Mouse (Mus musculus): ENCODE data around the gene Xylt2. TPM values are rescaled to one million over a fixed set of nuclear protein-coding genes. Genes with fewer than 3 reads are reported as not detected.
A peak's percentile ranks its signal among the peaks of the same experiment; 100 is the strongest.

The Xylt2 gene
- polyA plus RNA-seq (2015; fragmentation: Nextera tagmentation; extraction: Ambion mirVana), result 11.6 and 11.8 TPM in 2 replicates

GRCm38 (mm10) chr11:94676754-94677606, at the start of gene Xylt2:
Gene Xylt2 (minus strand): TSS chr11:94677515.
- WGBS, result under 1% methylated on average over 81 of the region's 82 CpGs
- peak; percentile 96 for ATAC-seq
- Histone ChIP-seq H3K9ac (ENCODE audit: low read depth, low read length) (peak within 1 kb of the TSS; percentile 94), H3K4me1 (ENCODE audit: control insufficient read depth, insufficient read depth, low read length) (peaks cover 22% of the 10 kb centered on the region), H3K27ac (ENCODE audit: low read length) (peak within 1 kb of the TSS; percentile 92), H3K27me3 (ENCODE audit: control insufficient read depth, insufficient read depth, low read depth, low read length) (no peaks in the 10 kb centered on the region), H3K36me3 (ENCODE audit: control insufficient read depth, insufficient read depth, low read length) (no peaks in the 10 kb centered on the region), H3K9me3 (replicated peaks; ENCODE audit: control insufficient read depth, low read length, poor library complexity, severe bottlenecking) (no peaks in the 10 kb centered on the region), H3K4me3 (ENCODE audit: low read depth, low read length) (peak within 1 kb of the TSS; percentile 87), H3K4me2 (ENCODE audit: low read length) (peak within 1 kb of the TSS; percentile 80)

- Histone ChIP-seq H3K36me3 (ENCODE audit: control insufficient read depth, insufficient read depth, low read length) (no peaks in the 10 kb centered on the region), H3K27me3 (ENCODE audit: control insufficient read depth, insufficient read depth, low read depth, low read length) (no peaks in the 10 kb centered on the region), H3K9ac (ENCODE audit: low read depth, low read length) (no peak overlapping the region), H3K4me3 (ENCODE audit: low read depth, low read length) (no peak overlapping the region), H3K4me1 (ENCODE audit: control insufficient read depth, insufficient read depth, low read length) (peaks cover 8% of the 10 kb centered on the region), H3K4me2 (ENCODE audit: low read length) (no peak overlapping the region), H3K27ac (ENCODE audit: low read length) (no peak overlapping the region), H3K9me3 (replicated peaks; ENCODE audit: control insufficient read depth, low read length, poor library complexity, severe bottlenecking) (no peaks in the 10 kb centered on the region)
- 76% methylated on average over 2 of the region's 2 CpGs for WGBS
- ATAC-seq, result no peak
Observed at GRCm38 (mm10) chr11:94719216-94719615, 41.9 kb upstream of the Xylt2 start.

DNA sequence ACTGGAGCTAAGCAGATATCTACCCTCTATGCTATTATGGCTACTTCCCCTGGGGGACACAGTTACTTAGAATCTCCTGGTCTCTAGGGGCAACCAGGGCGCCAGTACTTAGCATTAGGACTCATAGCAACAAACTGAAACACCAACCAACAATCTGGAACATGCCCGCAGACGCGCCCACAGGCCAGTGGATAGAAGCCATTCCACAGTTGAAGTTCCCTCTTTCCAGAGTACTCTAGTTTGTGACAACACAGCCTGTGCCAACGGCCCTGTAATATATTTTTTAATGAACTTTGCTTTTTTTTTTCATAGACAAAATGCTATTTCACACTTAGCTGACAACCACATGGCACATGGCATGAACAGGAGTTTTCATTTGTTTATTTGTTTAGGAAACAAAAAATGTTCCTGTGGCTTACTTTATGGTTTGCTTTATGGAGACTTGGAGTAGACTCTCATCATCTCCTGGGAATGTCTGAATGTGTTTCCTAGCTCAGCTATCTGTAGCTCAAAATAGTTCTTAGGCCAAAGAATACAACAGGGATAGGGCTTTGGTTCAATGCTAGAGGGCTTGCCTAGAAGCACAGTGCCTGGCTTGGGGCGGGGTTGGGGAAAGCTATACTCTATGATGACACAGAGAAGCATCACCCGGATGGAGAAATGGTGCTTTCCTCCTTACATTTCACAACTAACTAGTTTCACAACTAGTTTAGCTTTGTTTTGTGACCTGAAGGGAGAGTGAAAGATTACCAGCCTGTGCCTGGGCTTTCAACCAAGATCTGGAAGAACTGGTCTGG, 41.0 kb upstream of the Xylt2 start:
- no peak for ATAC-seq
- Histone ChIP-seq H3K9me3 (replicated peaks; ENCODE audit: control insufficient read depth, low read length, poor library complexity, severe bottlenecking) (no peaks in the 10 kb centered on the region), H3K27me3 (ENCODE audit: control insufficient read depth, insufficient read depth, low read depth, low read length) (no peaks in the 10 kb centered on the region), H3K27ac (ENCODE audit: low read length) (no peak overlapping the region), H3K4me3 (ENCODE audit: low read depth, low read length) (no peak overlapping the region), H3K9ac (ENCODE audit: low read depth, low read length) (no peak overlapping the region), H3K4me2 (ENCODE audit: low read length) (no peak overlapping the region), H3K36me3 (ENCODE audit: control insufficient read depth, insufficient read depth, low read length) (no peaks in the 10 kb centered on the region), H3K4me1 (ENCODE audit: control insufficient read depth, insufficient read depth, low read length) (peaks cover 8% of the 10 kb centered on the region)
- 91% methylated on average over 7 of the region's 7 CpGs for WGBS

- H3K9ac ChIP-seq (ENCODE audit: low read depth, low read length), result no peak overlapping the region
- H3K9me3 ChIP-seq (replicated peaks; ENCODE audit: control insufficient read depth, low read length, poor library complexity, severe bottlenecking), result no peaks in the 10 kb centered on the region
- no peak for ATAC-seq
- H3K4me1 ChIP-seq (ENCODE audit: control insufficient read depth, insufficient read depth, low read length), result peaks cover 8% of the 10 kb centered on the region
- 26% methylated on average over 11 of the region's 11 CpGs for WGBS
- H3K36me3 ChIP-seq (ENCODE audit: control insufficient read depth, insufficient read depth, low read length), result no peaks in the 10 kb centered on the region
- H3K4me3 ChIP-seq (ENCODE audit: low read depth, low read length), result no peak overlapping the region
- 0 out of 2 replicates have a peak overlapping the region, but pooled peaks have one; percentile 14 for H3K4me2 ChIP-seq (ENCODE audit: low read length)
- H3K27ac ChIP-seq (ENCODE audit: low read length), result 0 out of 2 replicates have a peak overlapping the region, but pooled peaks have one; percentile 17
- H3K27me3 ChIP-seq (ENCODE audit: control insufficient read depth, insufficient read depth, low read depth, low read length), result no peaks in the 10 kb centered on the region
Observed at GRCm38 (mm10) chr11:94717239-94717638, 39.9 kb upstream of the Xylt2 start.

DNA sequence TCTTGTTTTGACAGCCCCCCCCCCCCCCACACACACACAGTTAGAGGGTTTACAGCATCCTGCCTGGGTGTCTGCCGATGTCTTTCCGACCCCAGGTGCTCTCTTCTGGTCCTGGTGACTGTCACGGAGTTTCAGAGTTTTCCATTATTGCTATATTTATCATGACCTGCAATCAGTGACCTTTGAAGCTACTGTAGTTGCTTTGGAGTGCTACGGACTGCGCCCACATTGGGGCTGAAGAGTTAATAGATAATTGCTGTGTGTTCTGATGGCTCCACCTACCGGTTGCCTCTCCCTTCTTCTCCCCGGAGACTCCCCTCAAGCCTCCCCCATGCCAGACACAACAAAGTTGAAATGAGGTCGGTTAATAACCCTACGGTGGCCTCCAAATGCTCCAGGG, 39.4 kb upstream of the Xylt2 start:
- H3K4me2 ChIP-seq (ENCODE audit: low read length), result 0 out of 2 replicates have a peak overlapping the region, but pooled peaks have one; percentile 14
- H3K9ac ChIP-seq (ENCODE audit: low read depth, low read length), result no peak overlapping the region
- H3K4me3 ChIP-seq (ENCODE audit: low read depth, low read length), result no peak overlapping the region
- no peaks in the 10 kb centered on the region for H3K27me3 ChIP-seq (ENCODE audit: control insufficient read depth, insufficient read depth, low read depth, low read length)
- WGBS, result 12% methylated on average over 9 of the region's 9 CpGs
- no peaks in the 10 kb centered on the region for H3K36me3 ChIP-seq (ENCODE audit: control insufficient read depth, insufficient read depth, low read length)
- peaks cover 8% of the 10 kb centered on the region for H3K4me1 ChIP-seq (ENCODE audit: control insufficient read depth, insufficient read depth, low read length)
- no peaks in the 10 kb centered on the region for H3K9me3 ChIP-seq (replicated peaks; ENCODE audit: control insufficient read depth, low read length, poor library complexity, severe bottlenecking)
- ATAC-seq, result no peak
- no peak overlapping the region for H3K27ac ChIP-seq (ENCODE audit: low read length)

DNA sequence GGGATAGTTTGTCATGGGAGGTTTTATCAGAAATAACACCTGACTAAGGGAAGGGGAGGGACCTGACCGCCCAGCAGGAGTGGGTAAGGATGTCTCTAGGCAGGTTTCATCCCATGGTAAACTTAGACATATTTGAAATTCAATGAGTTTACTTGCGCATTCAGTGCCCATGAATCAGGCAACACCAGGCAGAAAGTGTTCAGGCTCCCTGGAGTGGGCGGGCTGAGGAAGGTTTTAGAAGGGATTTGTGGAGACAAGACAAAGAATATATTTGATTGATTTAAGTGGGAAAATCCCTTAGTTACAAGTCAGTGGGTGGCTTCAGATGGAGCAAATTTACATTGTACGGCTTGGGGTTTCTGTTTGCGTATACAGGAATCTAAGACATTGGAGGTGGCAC, 38.3 kb upstream of the Xylt2 start:
- no peak overlapping the region for H3K4me3 ChIP-seq (ENCODE audit: low read depth, low read length)
- no peak for ATAC-seq
- H3K4me2 ChIP-seq (ENCODE audit: low read length), result no peak overlapping the region
- H3K9ac ChIP-seq (ENCODE audit: low read depth, low read length), result no peak overlapping the region
- H3K27ac ChIP-seq (ENCODE audit: low read length), result no peak overlapping the region
- no peaks in the 10 kb centered on the region for H3K27me3 ChIP-seq (ENCODE audit: control insufficient read depth, insufficient read depth, low read depth, low read length)
- peaks cover 8% of the 10 kb centered on the region for H3K4me1 ChIP-seq (ENCODE audit: control insufficient read depth, insufficient read depth, low read length)
- H3K9me3 ChIP-seq (replicated peaks; ENCODE audit: control insufficient read depth, low read length, poor library complexity, severe bottlenecking), result no peaks in the 10 kb centered on the region
- no peaks in the 10 kb centered on the region for H3K36me3 ChIP-seq (ENCODE audit: control insufficient read depth, insufficient read depth, low read length)
- WGBS, result 52% methylated on average over 5 of the region's 5 CpGs

DNA sequence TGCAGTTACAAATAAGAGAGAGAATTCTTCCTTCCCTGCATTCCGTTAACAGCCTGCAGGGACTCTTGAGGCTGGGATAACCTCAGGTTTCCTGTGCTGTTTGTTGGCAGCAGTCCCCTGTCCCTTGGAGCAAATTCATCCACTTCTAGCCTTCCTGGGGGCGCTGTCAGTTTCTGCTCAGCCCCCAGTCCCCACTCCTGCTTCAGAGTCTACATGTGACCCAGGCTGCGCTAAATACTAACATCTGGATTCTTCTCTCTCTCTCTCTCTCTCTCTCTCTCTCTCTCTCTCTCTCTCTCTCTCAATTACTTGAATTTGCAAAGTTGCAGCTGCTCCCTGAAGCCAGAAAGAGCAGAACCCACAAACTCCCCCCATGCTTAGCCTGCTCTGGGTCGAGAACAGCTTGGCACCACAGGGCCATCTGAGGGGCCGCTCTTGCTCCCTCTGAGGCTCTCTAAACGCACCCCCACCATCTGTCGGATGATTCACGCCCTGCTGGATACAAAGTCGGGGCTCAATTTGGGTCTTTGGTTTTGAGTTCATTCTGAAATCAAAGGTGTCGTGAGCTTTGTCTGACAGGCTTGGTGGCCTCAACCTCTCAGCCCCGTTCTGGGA, 36.0 kb upstream of the Xylt2 start:
- 61% methylated on average over 11 of the region's 11 CpGs for WGBS
- Histone ChIP-seq H3K36me3 (ENCODE audit: control insufficient read depth, insufficient read depth, low read length) (no peaks in the 10 kb centered on the region), H3K4me1 (ENCODE audit: control insufficient read depth, insufficient read depth, low read length) (peaks cover 8% of the 10 kb centered on the region), H3K9me3 (replicated peaks; ENCODE audit: control insufficient read depth, low read length, poor library complexity, severe bottlenecking) (no peaks in the 10 kb centered on the region), H3K27me3 (ENCODE audit: control insufficient read depth, insufficient read depth, low read depth, low read length) (no peaks in the 10 kb centered on the region), H3K27ac (ENCODE audit: low read length) (no peak overlapping the region), H3K4me2 (ENCODE audit: low read length) (no peak overlapping the region), H3K9ac (ENCODE audit: low read depth, low read length) (no peak overlapping the region), H3K4me3 (ENCODE audit: low read depth, low read length) (no peak overlapping the region)
- ATAC-seq, result no peak

DNA sequence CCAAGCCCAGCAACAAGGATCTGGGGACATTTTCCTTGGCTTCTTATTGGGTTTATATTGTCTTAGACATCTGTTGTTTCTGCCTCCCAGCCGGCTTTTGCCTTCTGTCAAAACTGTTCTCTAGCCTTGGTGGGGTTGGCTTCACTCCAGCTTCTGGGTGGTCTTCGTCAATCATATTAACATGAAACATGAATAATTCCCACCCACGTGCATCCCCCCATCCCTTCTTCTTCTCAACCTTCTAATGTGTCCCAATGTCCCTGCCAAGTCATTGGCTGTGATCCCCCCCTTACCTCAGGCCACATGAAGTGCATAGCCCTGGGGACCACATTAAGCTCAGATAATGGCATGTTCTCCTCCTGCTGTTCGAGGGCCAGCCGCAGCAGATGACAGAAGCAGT, 27.2 kb upstream of the Xylt2 start, which contains the start of gene Gm11541:
Gene Gm11541 (minus strand): TSS at position 28 of the 400 bp plus-strand sequence.
- Histone ChIP-seq H3K27ac (ENCODE audit: low read length) (no peak within 1 kb of the TSS), H3K9ac (ENCODE audit: low read depth, low read length) (no peak within 1 kb of the TSS), H3K9me3 (replicated peaks; ENCODE audit: control insufficient read depth, low read length, poor library complexity, severe bottlenecking) (no peaks in the 10 kb centered on the region), H3K36me3 (ENCODE audit: control insufficient read depth, insufficient read depth, low read length) (no peaks in the 10 kb centered on the region), H3K4me1 (ENCODE audit: control insufficient read depth, insufficient read depth, low read length) (no peaks in the 10 kb centered on the region), H3K27me3 (ENCODE audit: control insufficient read depth, insufficient read depth, low read depth, low read length) (no peaks in the 10 kb centered on the region), H3K4me3 (ENCODE audit: low read depth, low read length) (no peak within 1 kb of the TSS), H3K4me2 (ENCODE audit: low read length) (no peak within 1 kb of the TSS)
- ATAC-seq, result no peak
- WGBS, result 63% methylated on average over 5 of the region's 5 CpGs
